Mouse (Mus musculus) hindbrain, postnatal 0 days (tissue): ENCODE measurements at regions not wholly inside any gene's neighbourhood (a gene's known extent, or its start where the extent isn't known, plus 50 kb on each side); places are given as distances from the start of the nearest gene placed in this dataset.

ENCODE experiments used
- ATAC-seq: fragments of 200-750 bp; cut with Nextera tagmentation; 2 replicates; pipeline ENCODE4 v1.8.0; 2017; ENCODE audit warnings: mild to moderate bottlenecking, moderate TSS enrichment, moderate library complexity
- DNase-seq: peaks from one replicate; pipeline ENCODE4 v3.0.0-alpha.2; 2015; ENCODE audit warnings: low spot score
- H3K27ac ChIP-seq: fragments of 300-500 bp; sonication (generic); 2 replicates; pipeline ENCODE4 v1.5.1; 2014; ENCODE audit warnings: mild to moderate bottlenecking
- H3K27me3 ChIP-seq: fragments of 300-500 bp; sonication (generic); 2 replicates; pipeline ENCODE4 v1.6.1; 2014; ENCODE audit warnings: low read length, mixed read lengths; ENCODE audit not compliant: insufficient read depth
- H3K36me3 ChIP-seq: fragments of 300-500 bp; sonication (generic); 2 replicates; pipeline ENCODE4 v1.6.1; 2014; ENCODE audit warnings: low read length, mixed read lengths; ENCODE audit not compliant: insufficient read depth
- H3K4me1 ChIP-seq: fragments of 300-500 bp; sonication (generic); 2 replicates; pipeline ENCODE4 v1.6.1; 2014; ENCODE audit warnings: antibody characterized with exemption, low read length, mixed read lengths; ENCODE audit not compliant: insufficient read depth
- H3K4me2 ChIP-seq: fragments of 300-500 bp; sonication (generic); 2 replicates; pipeline ENCODE4 v1.6.1; 2014; ENCODE audit warnings: low read depth, mild to moderate bottlenecking, low read length, moderate library complexity, mixed read lengths
- H3K4me3 ChIP-seq: fragments of 300-500 bp; sonication (generic); 2 replicates; pipeline ENCODE4 v1.5.1; 2014; ENCODE audit warnings: low read length
- H3K9ac ChIP-seq: fragments of 300-500 bp; sonication (generic); replicated peaks from 2 replicates; pipeline ENCODE4 v1.6.1; 2014; ENCODE audit warnings: mild to moderate bottlenecking, low read length, moderate library complexity, mixed read lengths
- H3K9me3 ChIP-seq: fragments of 300-500 bp; sonication (generic); 2 replicates; pipeline ENCODE4 v1.6.1; 2016; ENCODE audit warnings: low read length, mixed read lengths
- CTCF ChIP-seq: IDR thresholded peaks from 2 replicates; pipeline ENCODE4 v1.5.1; 2016; ENCODE audit warnings: antibody characterized with exemption, control low read depth, low read depth
- WGBS: fragments of 180-500 bp; shearing (Covaris S2); extraction: QIAGEN DNeasy Blood & Tissue Kit; methylation state at CpG from one replicate; pipeline ENCODE4 v1.1.7; 2014; 5-methylcytosine and 5-hydroxymethylcytosine counted together

DNA sequence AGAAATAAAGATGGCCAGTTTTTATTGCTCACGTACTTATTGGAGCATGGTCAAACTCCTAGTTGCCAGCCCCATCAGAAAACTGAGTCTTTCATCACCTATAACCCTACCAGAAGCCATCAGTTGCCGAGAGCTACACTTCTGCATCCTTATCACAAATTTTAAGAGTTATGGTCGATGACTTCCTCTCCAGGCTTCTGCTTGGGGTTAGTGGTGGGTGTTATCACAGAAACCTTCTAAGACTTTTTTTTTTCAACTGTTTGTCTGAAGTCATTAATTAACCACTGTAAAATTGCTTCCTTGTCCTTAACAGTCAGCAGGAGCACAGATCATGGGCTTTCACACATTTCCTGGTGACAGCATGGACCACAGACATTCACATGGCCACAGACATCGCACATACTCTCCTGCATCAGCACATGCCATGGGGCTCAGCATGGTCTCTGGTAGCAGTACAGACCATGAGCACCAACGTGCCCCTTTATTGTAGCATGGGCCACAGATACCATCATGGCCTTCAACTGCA is 50.3 kb upstream of the Neurod6 start:
- 88% methylated on average over 5 of the region's 5 CpGs for WGBS

More for the DNA sequence above, 50.3 kb upstream of the Neurod6 start:
- no peaks in the 10 kb centered on the region for H3K36me3 ChIP-seq
- no peaks in the 10 kb centered on the region for H3K4me1 ChIP-seq
- ATAC-seq (no peak), DNase-seq (no peak)
- H3K27ac ChIP-seq: no peak overlapping the region
- H3K27me3 ChIP-seq: no peaks in the 10 kb centered on the region
- no peak overlapping the region for H3K4me2 ChIP-seq
- H3K9ac ChIP-seq: no peak overlapping the region
- H3K9me3 ChIP-seq: no peaks in the 10 kb centered on the region
- no peak for TF ChIP-seq CTCF
- no peak overlapping the region for H3K4me3 ChIP-seq
